Comparison of ENCODE assay signal across 10 mouse cellular contexts in genomic region chr9:41938449-41938848, GRCm38 (mm10).
DNase-seq lines count a peak whose midpoint lies in the region; ATAC-seq and TF ChIP-seq lines count a peak whose summit lies in the region.
"Had no signal": no experiment of that assay in that cellular context is flagged by ENCODE, and none has a peak within 500 bp of the region (broad histone marks: within the 10 kb centered on the region; RNA-seq: fewer than 3 reads in every experiment).

No protein-coding gene starts in this region.

- H3K27ac ChIP-seq in heart, embryonic 12.5 days (ENCODE audit: poor library complexity, severe bottlenecking), result 0 out of 2 replicates have a peak overlapping the region, but pooled peaks have one; percentile 13
- peak overlapping the region; percentile 89 for H3K27ac ChIP-seq in forebrain, embryonic 14.5 days (ENCODE audit: low read depth, low read length)
- H3K27ac ChIP-seq in limb, embryonic 14.5 days (replicated peaks; ENCODE audit: low read depth, low read length), result peak overlapping the region; percentile 92
- H3K27ac ChIP-seq: liver, embryonic 13.5 days had no signal

- ATAC-seq in heart, embryonic 12.5 days (ENCODE audit: insufficient number of reproducible peaks, low FRiP score), result no peak
- no peak for ATAC-seq in forebrain, embryonic 14.5 days
- ATAC-seq in limb, embryonic 14.5 days (ENCODE audit: low FRiP score, low read depth), result 0 out of 2 replicates have a peak, but pooled peaks have one; percentile 9

- no peak overlapping the region for H3K4me3 ChIP-seq in heart, embryonic 12.5 days
- no peak overlapping the region for H3K4me3 ChIP-seq in forebrain, embryonic 14.5 days (ENCODE audit: low read depth, low read length)
- H3K4me3 ChIP-seq in limb, embryonic 14.5 days (replicated peaks; ENCODE audit: low read length), result no peak overlapping the region
- H3K4me3 ChIP-seq: liver, embryonic 13.5 days had no signal

- no peak for DNase-seq in heart, postnatal 4 days
- DNase-seq in MN1 (ENCODE audit: low spot score), result peak; percentile 44
- DNase-seq in forebrain, embryonic 14.5 days (ENCODE audit: low spot score), result peak; percentile 63
- DNase-seq in limb, embryonic 14.5 days (ENCODE audit: low spot score), result peak; percentile 48
- no peak for DNase-seq in adrenal gland, postnatal 36 days
- DNase-seq in gastrocnemius, postnatal 14 days, result no peak
- DNase-seq in layer of hippocampus, postnatal 25 days (ENCODE audit: extremely low spot score in 1 of 2, low spot score in 1 of 2), result no peak
- DNase-seq: cerebellum, adult 9-10 months; liver, embryonic 13.5 days had no signal

- H3K9ac ChIP-seq in heart, embryonic 12.5 days, result no peak overlapping the region
- peak overlapping the region; percentile 42; the same call in 1 of the 2 replicates for H3K9ac ChIP-seq in forebrain, embryonic 14.5 days (ENCODE audit: low read length)
- no peak overlapping the region for H3K9ac ChIP-seq in limb, embryonic 14.5 days (ENCODE audit: low read depth, low read length, severe bottlenecking)
- H3K9ac ChIP-seq: liver, embryonic 13.5 days had no signal

- intact Hi-C loops in gastrocnemius, postnatal 14 days (cut with DNase I; ENCODE audit: low total_unique reads), result no loop called here

- H3K27me3 ChIP-seq in heart, embryonic 12.5 days (replicated peaks), result no peaks in the 10 kb centered on the region
- no peaks in the 10 kb centered on the region for H3K27me3 ChIP-seq in forebrain, embryonic 14.5 days (replicated peaks; ENCODE audit: control insufficient read depth, insufficient read depth, low read length)
- H3K27me3 ChIP-seq in limb, embryonic 14.5 days (ENCODE audit: control insufficient read depth, insufficient read depth, low read length), result no peaks in the 10 kb centered on the region

- no peaks in the 10 kb centered on the region for H3K9me3 ChIP-seq in heart, embryonic 12.5 days (replicated peaks)
- no peaks in the 10 kb centered on the region for H3K9me3 ChIP-seq in forebrain, embryonic 14.5 days (replicated peaks; ENCODE audit: control insufficient read depth, low read length)
- no peaks in the 10 kb centered on the region for H3K9me3 ChIP-seq in limb, embryonic 14.5 days (ENCODE audit: control insufficient read depth, low read length)
- H3K9me3 ChIP-seq: liver, embryonic 13.5 days had no signal

- H3K4me1 ChIP-seq in heart, embryonic 12.5 days (replicated peaks), result peaks cover 29% of the 10 kb centered on the region
- peaks cover 59% of the 10 kb centered on the region for H3K4me1 ChIP-seq in forebrain, embryonic 14.5 days (ENCODE audit: control insufficient read depth, insufficient read depth, low read length)
- H3K4me1 ChIP-seq in limb, embryonic 14.5 days (ENCODE audit: control insufficient read depth, insufficient read depth, low read length), result peaks cover 67% of the 10 kb centered on the region
- H3K4me1 ChIP-seq: liver, embryonic 13.5 days had no signal

- 51% methylated on average over 8 of the region's 8 CpGs for WGBS in heart, embryonic 12.5 days
- 24% methylated on average over 8 of the region's 8 CpGs for WGBS in forebrain, embryonic 14.5 days
- WGBS in limb, embryonic 14.5 days, result 5% methylated on average over 8 of the region's 8 CpGs

- H3K4me2 ChIP-seq in heart, embryonic 12.5 days, result no peak overlapping the region
- no peak overlapping the region for H3K4me2 ChIP-seq in forebrain, embryonic 14.5 days (ENCODE audit: low read length)
- peak overlapping the region; percentile 21; the same call in 1 of the 2 replicates for H3K4me2 ChIP-seq in limb, embryonic 14.5 days (replicated peaks; ENCODE audit: low read depth, low read length, severe bottlenecking)
- H3K4me2 ChIP-seq: liver, embryonic 13.5 days had no signal

- TF ChIP-seq POLR2A in limb, embryonic 14.5 days (IDR thresholded peaks at IDR 0.05; ENCODE audit: borderline replicate concordance, extremely low read depth, insufficient read depth, insufficient read length), result no peak

- no peaks in the 10 kb centered on the region for H3K36me3 ChIP-seq in heart, embryonic 12.5 days
- H3K36me3 ChIP-seq in forebrain, embryonic 14.5 days (ENCODE audit: control insufficient read depth, insufficient read depth, low read length), result no peaks in the 10 kb centered on the region
- no peaks in the 10 kb centered on the region for H3K36me3 ChIP-seq in limb, embryonic 14.5 days (ENCODE audit: control insufficient read depth, insufficient read depth, low read length)
- H3K36me3 ChIP-seq: liver, embryonic 13.5 days had no signal

Comparison
In these comparisons a context has a peak if more than half of its experiments do, and no peak if none do; other contexts are left out.
1. H3K27ac ChIP-seq: peak in every context shown above with its lines; median percentile 92 in limb, embryonic 14.5 days; 89 in forebrain, embryonic 14.5 days; 13 in heart, embryonic 12.5 days.
2. DNase-seq: peak in MN1 (single experiment), forebrain, embryonic 14.5 days (single experiment) and limb, embryonic 14.5 days (single experiment); none in heart, postnatal 4 days (single experiment), adrenal gland, postnatal 36 days (0 of 2), gastrocnemius, postnatal 14 days (single experiment) and layer of hippocampus, postnatal 25 days (0 of 2).